Comparison of ENCODE assay signal across 8 mouse cellular contexts in genomic region chrX:71555415-71556114, GRCm38 (mm10). TPM values are rescaled to one million over a fixed set of nuclear protein-coding genes. Genes with fewer than 3 reads are reported as not detected.
A peak's percentile ranks its signal among the peaks of the same experiment; 100 is the strongest.
DNase-seq lines count a peak whose midpoint lies in the region; ATAC-seq and TF ChIP-seq lines count a peak whose summit lies in the region.

Gene Hmgb3 (plus strand): TSS chrX:71555918.

- peak within 1 kb of the TSS; percentile 97 for H3K27ac ChIP-seq in hindbrain, embryonic 14.5 days

- peak within 1 kb of the TSS; percentile 93 for H3K9ac ChIP-seq in hindbrain, embryonic 14.5 days

- peak; percentile 98 for ATAC-seq in Patski
- ATAC-seq in hindbrain, embryonic 14.5 days (ENCODE audit: low FRiP score) = peak; percentile 97

- peaks cover 12% of the 10 kb centered on the region for H3K27me3 ChIP-seq in Patski
- no peaks in the 10 kb centered on the region for H3K27me3 ChIP-seq in hindbrain, embryonic 14.5 days (ENCODE audit: control insufficient read depth, insufficient read depth, low read length)

- no peaks in the 10 kb centered on the region for H3K9me3 ChIP-seq in hindbrain, embryonic 14.5 days (ENCODE audit: control insufficient read depth, low read length)

- H3K4me2 ChIP-seq in hindbrain, embryonic 14.5 days (replicated peaks) = peak within 1 kb of the TSS; percentile 62

- POLR2A ChIA-PET in Patski (lab: Charles Lee) = interaction anchor here (0.6 to 1.0 kb wide), 2 partner anchors 28 to 74 kb away, joined by 3 to 4 read pairs; no protein-coding TSS in a partner anchor

- in situ Hi-C loops in Patski (cut with MboI; ENCODE audit: low pct_unique_long_range_greater_than_20kb) = no loop called here

- peak within 1 kb of the TSS; percentile 72 for H3K4me3 ChIP-seq in hindbrain, embryonic 14.5 days (replicated peaks; ENCODE audit: low read length)

- no peaks in the 10 kb centered on the region; the same call in 1 of the 2 replicates for H3K4me1 ChIP-seq in hindbrain, embryonic 14.5 days (replicated peaks; ENCODE audit: control insufficient read depth, insufficient read depth, low read length)

- CTCF ChIA-PET in Patski (lab: Charles Lee) = no interaction called here

- WGBS in hindbrain, embryonic 14.5 days = 25% methylated on average over 43 of the region's 59 CpGs

- no peak for TF ChIP-seq CTCF in Patski (IDR thresholded peaks at IDR 0.05)

- peak; percentile 41 for DNase-seq in Patski (ENCODE audit: low read depth, low spot score)
- peak; percentile 83 to 84 for DNase-seq in cerebellum, postnatal 14 days
- DNase-seq in frontal cortex, postnatal 25 days (ENCODE audit: low spot score in 2 of 2) = peak; percentile 52 to 59
- DNase-seq in hindbrain, embryonic 14.5 days (ENCODE audit: low spot score) = peak; percentile 76
- DNase-seq in layer of hippocampus, postnatal 36 days = peak; percentile 49 to 60
- DNase-seq in lung, postnatal 36 days = peak; percentile 89
- peak; percentile 94 for DNase-seq in retina, postnatal 1 day
- peak; percentile 42 to 73 for DNase-seq in urinary bladder, adult 18-20 months (ENCODE audit: low spot score in 2 of 2)

- peaks cover 15% of the 10 kb centered on the region for H3K36me3 ChIP-seq in hindbrain, embryonic 14.5 days (replicated peaks; ENCODE audit: control insufficient read depth, insufficient read depth)

RNA-seq across cellular contexts. Expression of gene Hmgb3, which starts in this region (rescaled TPM):
- 112 TPM for polyA plus RNA-seq in Patski (2021)
- polyA plus RNA-seq in hindbrain, embryonic 14.5 days (2014; fragmentation: Nextera tagmentation; extraction: Ambion mirVana) = 350 and 353 TPM in 2 replicates
- 10 to 100 TPM; 14.0 to 19.9 TPM for total RNA-seq in layer of hippocampus, postnatal 36 days (2021)

Comparison
In these comparisons a context has a peak if more than half of its experiments do, and no peak if none do; other contexts are left out.
1. Peak in every context shown above with its lines: DNase-seq, ATAC-seq, H3K4me3 ChIP-seq and H3K27ac ChIP-seq.
2. DNase-seq: peak in every context shown above with its lines; median percentile 94 in retina, postnatal 1 day; 89 in lung, postnatal 36 days; 84 in cerebellum, postnatal 14 days; 76 in hindbrain, embryonic 14.5 days; 58 in urinary bladder, adult 18-20 months; 56 in frontal cortex, postnatal 25 days; 54 in layer of hippocampus, postnatal 36 days; 41 in Patski.